Mouse (Mus musculus) brain, adult 10 weeks (tissue): Measurements from ENCODE around the gene S100b. TPM values are rescaled to one million over a fixed set of nuclear protein-coding genes. Genes with fewer than 3 reads are reported as not detected.

Experiments
- polyA plus RNA-seq: library from polyadenylated mRNA; stranded (reverse); fragments of 350-450 nt; fragmentation: Illumina TruSeq; extraction: RNeasy Lipid Tissue Mini Kit (QIAGEN cat#74804); gene quantifications from one replicate; pipeline ENCODE4 v1.2.3, GENCODE M21; 2015; ENCODE audit warnings: low read depth, low replicate concordance

The S100b gene
- polyA plus RNA-seq = 268 TPM

GRCm38 (mm10) chr10:76253536-76253935 is at the start of gene S100b:
Gene S100b (plus strand): TSS chr10:76253853.

GRCm38 (mm10) chr10:76237341-76238225 is 16.1 kb upstream of the S100b start, which contains the start of gene Prmt2:
Gene Prmt2 (minus strand): TSS chr10:76237865.

Other genes starting within 250 kb of the S100b start
- 10.4 TPM for gene Zfp280b, start 221.2 kb upstream of the S100b start, polyA plus RNA-seq
- not detected for gene Slc5a4b, start 142.9 kb upstream of the S100b start, polyA plus RNA-seq
- gene Slc5a4a, start 106.4 kb upstream of the S100b start, polyA plus RNA-seq = not detected
- 70.6 TPM for gene Prmt2, start 16.0 kb upstream of the S100b start, polyA plus RNA-seq
- 42.7 TPM for gene Dip2a, start 91.4 kb downstream of the S100b start, polyA plus RNA-seq
- not detected for gene AC141477.1, start 186.6 kb downstream of the S100b start, polyA plus RNA-seq
- 18.6 TPM for gene Pcnt, start 188.9 kb downstream of the S100b start, polyA plus RNA-seq
- not detected for gene 2610028H24Rik, start 195.2 kb downstream of the S100b start, polyA plus RNA-seq
- 37.0 TPM for gene Mcm3ap, start 215.1 kb downstream of the S100b start, polyA plus RNA-seq
- 3.3 TPM for gene Ybey, start 215.3 kb downstream of the S100b start, polyA plus RNA-seq